Mouse (Mus musculus): Measurements from ENCODE around the gene Gm20547.
"Not testable (repeated sequence)": the region's sequence is repeated elsewhere in the genome, so short reads cannot be mapped to it uniquely, and the experiment has no call there.

Gm20547 gene

GRCm38 (mm10) chr17:34881683-34882310 is at the start of gene Gm20547:
Gm20547 (minus strand) TSS chr17:34882042.
- no peak for DNase-seq

- peak; percentile 99 for DNase-seq
Observed at GRCm38 (mm10) chr17:34931061-34931734, 49.4 kb upstream of the Gm20547 start, which contains the start of gene Neu1. Neu1 (plus strand) TSS chr17:34931253.

- no peak for DNase-seq
Observed at GRCm38 (mm10) chr17:34928841-34929240, 47.0 kb upstream of the Gm20547 start.

- no peak for DNase-seq
Observed at GRCm38 (mm10) chr17:34927306-34928019, 45.6 kb upstream of the Gm20547 start.

GRCm38 (mm10) chr17:34924258-34924657 is 42.4 kb upstream of the Gm20547 start:
- no peak for DNase-seq

GRCm38 (mm10) chr17:34922939-34923338 is 41.1 kb upstream of the Gm20547 start:
- peak; percentile 22 for DNase-seq

GRCm38 (mm10) chr17:34917188-34917587 is 35.3 kb upstream of the Gm20547 start:
- DNase-seq, result no peak

DNA sequence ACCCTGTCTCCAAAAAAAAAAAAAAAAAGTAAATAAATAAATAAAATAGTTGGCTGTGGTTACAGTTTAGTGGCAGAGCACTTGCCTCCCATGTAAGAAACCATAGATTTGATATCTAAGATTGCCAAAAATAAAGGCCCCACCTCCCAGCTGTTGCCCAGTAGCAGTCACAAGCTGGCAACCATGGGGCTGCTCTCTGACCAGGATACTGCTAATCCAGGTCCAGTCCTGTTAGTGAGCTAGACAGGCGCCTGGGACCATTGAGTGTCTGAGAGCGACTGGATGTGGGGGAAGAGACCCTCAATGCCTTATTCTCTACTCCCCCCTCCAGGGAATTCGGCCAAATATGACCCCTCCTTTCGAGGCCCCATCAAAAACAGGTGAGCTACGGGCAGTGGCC is 34.5 kb upstream of the Gm20547 start:
- no peak for DNase-seq

GRCm38 (mm10) chr17:34915410-34915831 is 33.6 kb upstream of the Gm20547 start:
- DNase-seq, result peak; percentile 35

GRCm38 (mm10) chr17:34913930-34914665 is 32.3 kb upstream of the Gm20547 start, which contains the start of gene Slc44a4:
Slc44a4 (plus strand) TSS chr17:34914466.
- no peak for DNase-seq

- DNase-seq, result peak; percentile 77
Observed at GRCm38 (mm10) chr17:34911945-34912351, 30.1 kb upstream of the Gm20547 start.

DNA sequence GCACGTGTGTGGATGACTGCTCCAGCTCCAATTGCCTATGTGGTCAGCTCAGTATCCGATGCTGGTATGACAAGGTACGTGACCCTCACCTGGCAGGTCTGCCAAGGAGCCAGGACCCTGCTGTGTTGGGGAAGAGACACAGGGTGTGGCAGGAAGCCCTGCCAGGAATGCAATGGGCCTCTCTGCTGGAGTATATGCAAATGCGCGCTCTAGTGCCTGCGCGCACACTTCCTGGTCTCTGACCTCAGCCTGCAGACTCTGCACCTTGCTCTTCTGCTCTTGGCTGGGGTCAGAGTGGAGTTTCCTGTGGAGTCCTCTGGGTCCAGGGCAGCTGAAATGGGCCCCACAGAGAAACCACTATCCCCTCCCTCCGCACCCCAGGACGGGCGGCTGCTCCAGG is 29.1 kb upstream of the Gm20547 start:
- no peak for DNase-seq

DNA sequence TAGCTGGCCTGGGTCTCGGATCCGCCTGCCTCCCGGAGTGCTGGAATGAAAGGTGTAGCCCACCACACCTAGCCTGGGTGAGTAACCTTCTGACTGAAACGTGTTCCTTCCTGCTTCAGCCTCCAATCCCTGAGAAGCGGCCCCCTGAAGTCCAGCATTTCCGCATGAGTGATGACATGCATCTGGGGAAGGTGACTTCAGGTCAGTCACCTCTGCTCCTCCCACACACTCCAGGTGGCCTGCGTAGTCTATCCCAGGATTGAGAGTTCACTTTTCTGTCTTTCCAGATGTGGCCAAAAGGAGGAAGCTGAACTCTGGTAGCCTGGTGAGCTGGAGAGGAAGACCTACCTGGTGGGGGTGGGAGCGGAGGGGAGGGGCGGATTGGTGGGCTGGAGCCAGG is 21.1 kb upstream of the Gm20547 start:
- DNase-seq, result no peak

- not testable (repeated sequence) for DNase-seq
Observed at GRCm38 (mm10) chr17:34901948-34902347, 20.1 kb upstream of the Gm20547 start.

GRCm38 (mm10) chr17:34900826-34901225 is 19.0 kb upstream of the Gm20547 start:
- DNase-seq, result not testable (repeated sequence)

GRCm38 (mm10) chr17:34899890-34900243 is 18.0 kb upstream of the Gm20547 start:
- DNase-seq, result peak; percentile 43

DNA sequence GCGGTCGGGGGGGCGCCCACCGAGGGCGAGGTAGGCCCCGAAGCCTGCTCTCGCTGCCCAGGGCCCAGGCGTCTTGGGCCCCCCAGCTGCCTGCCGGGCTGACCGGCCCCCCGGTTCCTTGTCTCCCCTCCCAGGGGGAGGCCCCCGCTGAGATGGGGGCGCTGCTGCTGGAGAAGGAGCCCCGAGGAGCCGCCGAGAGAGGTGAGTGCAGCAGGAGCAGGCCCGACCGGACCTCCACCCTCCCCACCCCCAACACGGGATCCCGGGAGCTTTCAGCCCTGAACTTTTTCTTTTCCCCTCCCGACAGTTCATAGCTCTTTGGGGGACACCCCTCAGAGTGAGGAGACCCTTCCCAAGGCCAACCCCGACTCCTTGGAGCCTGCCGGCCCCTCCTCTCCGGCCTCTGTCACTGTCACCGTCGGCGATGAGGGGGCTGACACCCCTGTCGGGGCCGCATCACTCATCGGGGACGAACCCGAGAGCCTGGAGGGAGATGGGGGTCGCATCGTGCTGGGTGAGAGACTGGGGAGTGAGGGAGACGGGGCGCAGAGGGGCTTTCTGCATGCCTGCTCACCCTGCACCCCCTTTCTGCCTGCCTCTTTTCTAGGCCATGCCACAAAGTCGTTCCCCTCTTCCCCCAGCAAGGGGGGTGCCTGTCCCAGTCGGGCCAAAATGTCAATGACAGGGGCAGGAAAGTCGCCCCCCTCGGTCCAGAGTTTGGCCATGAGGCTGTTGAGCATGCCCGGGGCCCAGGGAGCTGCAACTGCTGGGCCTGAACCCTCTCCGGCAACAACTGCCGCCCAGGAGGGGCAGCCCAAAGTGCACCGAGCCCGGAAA is 17.4 kb upstream of the Gm20547 start:
- peak; percentile 42 for DNase-seq

GRCm38 (mm10) chr17:34898706-34899052 is 16.8 kb upstream of the Gm20547 start:
- peak; percentile 69 for DNase-seq

GRCm38 (mm10) chr17:34898160-34898586 is 16.3 kb upstream of the Gm20547 start, which contains the start of the genes C2 and Ehmt2:
C2 (minus strand) TSS chr17:34898265.
Ehmt2 (plus strand) TSS chr17:34898469.
- DNase-seq, result peak; percentile 87

GRCm38 (mm10) chr17:34897373-34898159 is 15.7 kb upstream of the Gm20547 start:
- peak; percentile 46 for DNase-seq

DNA sequence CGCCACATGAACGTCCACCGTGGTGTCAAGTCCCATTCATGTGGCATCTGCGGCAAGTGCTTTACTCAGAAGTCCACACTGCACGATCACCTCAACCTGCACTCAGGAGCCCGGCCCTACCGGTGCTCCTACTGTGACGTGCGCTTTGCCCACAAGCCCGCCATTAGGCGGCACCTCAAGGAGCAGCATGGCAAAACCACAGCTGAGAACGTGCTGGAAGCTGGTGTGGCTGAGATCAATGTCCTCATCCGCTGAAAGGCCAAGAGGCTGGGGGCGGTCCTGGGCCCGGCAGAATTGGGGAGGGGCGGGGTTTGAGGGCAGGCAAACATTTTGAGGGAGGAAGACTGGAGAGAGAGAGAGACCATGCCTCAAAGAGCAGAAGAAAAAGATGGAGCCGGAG is 14.5 kb upstream of the Gm20547 start:
- DNase-seq, result peak; percentile 10

Data from retina, postnatal 1 day (tissue).